Mouse (Mus musculus) heart, adult 2 months (tissue): Measurements from ENCODE around the gene Cdc37.

ENCODE experiments used
- CTCF ChIP-seq: fragments of 200-600 bp; IDR thresholded peaks from 2 replicates; pipeline ENCODE4 v1.8.1; 2022; ENCODE audit warnings: antibody characterized with exemption, mild to moderate bottlenecking, moderate library complexity
- EP300 ChIP-seq: fragments of 200-500 bp; IDR thresholded peaks from 2 replicates; pipeline ENCODE4 v1.6.1; 2011; ENCODE audit warnings: low read depth, low read length, control low read depth; ENCODE audit not compliant: insufficient read depth

DNA sequence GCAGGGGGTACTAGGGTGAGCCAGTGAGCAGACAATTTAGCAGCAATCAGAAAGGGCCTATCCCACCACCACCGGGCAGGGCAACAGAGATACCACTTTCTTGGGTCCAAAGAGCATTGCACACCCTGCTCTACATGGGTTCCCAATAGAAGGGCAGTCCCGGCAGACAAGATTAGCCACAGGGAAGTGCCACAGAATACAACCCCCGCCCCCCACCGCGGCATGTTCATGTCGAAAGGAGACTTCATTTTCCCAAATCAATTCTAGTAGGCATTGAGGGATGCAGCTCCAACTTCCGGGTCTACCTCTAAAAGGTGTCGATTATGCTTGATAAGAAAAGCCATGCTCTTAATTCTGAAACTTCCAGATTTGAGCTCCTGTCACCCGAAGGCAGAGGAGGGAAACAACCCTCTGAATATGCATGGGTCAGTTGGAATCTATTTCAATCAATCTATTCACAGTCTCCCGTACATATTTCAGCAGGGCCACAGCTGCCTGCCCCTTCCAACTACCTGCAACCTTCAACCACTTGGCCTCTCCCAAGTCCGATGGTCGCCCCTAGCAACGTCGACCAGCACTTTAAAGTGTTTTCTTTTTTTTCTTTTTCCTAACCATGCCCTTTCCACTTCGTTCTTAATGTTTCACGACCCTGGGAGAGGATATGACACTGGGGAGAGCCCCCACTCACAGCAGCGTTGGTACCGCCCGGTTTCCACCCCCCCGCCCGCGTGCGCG, 58.6 kb downstream of the Cdc37 start:
- TF ChIP-seq CTCF (no peak), EP300 (no peak)
